Mouse (Mus musculus) common myeloid progenitor, adult 5-6 weeks (primary cell): ENCODE data around the gene Ccdc153. TPM values are rescaled to one million over a fixed set of nuclear protein-coding genes. Genes with fewer than 3 reads are reported as not detected.
A peak's percentile ranks its signal among the peaks of the same experiment; 100 is the strongest.

Source experiments
- ATAC-seq: replicated peaks from 2 replicates; pipeline ENCODE4 v1.8.0; 2016; ENCODE audit warnings: low read depth, mild to moderate bottlenecking, moderate TSS enrichment, inconsistent platforms; ENCODE audit not compliant: poor library complexity, severe bottlenecking
- total RNA-seq: library from RNA; stranded (forward); fragments of 200-1000, 187-1606 nt; gene quantifications from 2 replicates; pipeline ENCODE4 v1.2.3, GENCODE M21; 2017

Ccdc153 gene
- not detected in 2 replicates for total RNA-seq

DNA sequence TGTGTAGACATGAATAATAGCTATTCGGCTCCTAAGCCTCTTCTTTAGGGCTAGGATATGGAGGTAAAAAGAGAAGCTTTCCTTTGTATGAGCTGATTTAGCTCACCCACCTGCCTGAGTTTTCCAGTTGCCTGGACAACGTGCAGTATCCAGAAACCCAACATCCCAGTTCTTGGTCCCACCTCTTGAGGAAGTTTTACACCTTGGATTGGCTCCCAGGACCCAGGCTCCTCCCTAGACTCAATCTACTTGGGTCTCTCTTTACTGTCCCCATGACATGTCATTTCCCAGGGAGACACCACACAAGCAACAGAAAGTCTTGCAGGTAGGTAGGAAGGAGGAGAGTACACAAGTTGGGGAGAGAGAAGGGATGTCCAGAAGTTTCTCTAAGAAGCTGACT, at the start of gene Ccdc153:
Ccdc153 (plus strand) TSS at position 278 of the 400 bp plus-strand sequence.
- ATAC-seq = no peak

DNA sequence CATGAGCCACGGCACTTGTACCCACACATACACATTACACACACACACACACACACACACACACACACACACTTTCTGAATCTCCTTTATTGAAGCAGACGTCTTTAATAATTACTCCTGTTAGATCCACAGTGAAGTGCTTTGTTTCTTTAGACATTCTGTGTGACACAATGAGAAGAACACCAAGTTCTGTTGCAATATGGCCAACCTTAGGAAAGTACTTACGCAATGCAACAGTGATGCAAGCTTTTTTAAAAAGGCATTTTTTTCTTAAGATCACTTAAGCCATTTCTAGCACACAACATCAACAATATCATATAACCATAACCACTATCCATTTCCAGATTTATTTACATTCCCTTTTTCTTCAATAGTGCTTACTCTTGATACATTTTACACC, 49.3 kb upstream of the Ccdc153 start:
- ATAC-seq = 0 out of 2 replicates have a peak, but pooled peaks have one; percentile 32

DNA sequence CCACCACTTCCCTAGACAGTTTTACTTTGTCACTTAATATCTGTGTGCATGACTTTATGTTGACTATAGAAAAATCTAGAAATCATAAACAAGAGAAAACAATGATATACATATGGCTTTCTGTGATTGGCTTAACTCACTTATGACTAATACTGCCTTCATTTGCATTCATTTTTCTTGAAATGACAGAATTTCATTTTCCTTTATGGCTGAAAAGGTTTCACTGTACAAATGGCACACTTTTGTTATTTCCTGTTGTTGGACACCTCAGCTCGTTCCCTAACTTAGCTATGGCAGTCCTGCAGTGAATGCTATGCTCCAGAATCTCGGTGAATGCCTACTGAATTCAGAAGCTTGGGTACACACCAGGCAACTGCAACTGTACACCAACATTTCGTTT, 48.2 kb upstream of the Ccdc153 start:
- ATAC-seq = no peak

DNA sequence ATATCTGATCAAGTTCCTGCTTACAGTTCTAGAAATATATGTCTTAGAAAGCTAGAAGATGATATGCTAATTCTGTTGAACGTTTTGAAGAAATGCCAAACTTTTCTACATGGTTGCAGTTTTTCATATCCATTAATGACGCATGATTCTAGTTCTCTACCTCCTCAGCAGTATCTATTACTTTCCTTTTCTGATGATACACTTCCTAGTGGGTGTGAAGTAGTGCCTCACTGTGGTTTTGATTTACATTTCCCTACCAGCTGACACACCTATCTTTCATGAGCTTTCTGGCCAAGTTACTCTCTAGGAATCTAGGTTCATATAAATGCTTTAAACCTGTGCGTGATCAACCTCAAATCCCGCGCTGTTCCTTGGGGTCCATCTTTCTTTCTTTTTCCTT, 47.7 kb upstream of the Ccdc153 start:
- ATAC-seq = no peak

DNA sequence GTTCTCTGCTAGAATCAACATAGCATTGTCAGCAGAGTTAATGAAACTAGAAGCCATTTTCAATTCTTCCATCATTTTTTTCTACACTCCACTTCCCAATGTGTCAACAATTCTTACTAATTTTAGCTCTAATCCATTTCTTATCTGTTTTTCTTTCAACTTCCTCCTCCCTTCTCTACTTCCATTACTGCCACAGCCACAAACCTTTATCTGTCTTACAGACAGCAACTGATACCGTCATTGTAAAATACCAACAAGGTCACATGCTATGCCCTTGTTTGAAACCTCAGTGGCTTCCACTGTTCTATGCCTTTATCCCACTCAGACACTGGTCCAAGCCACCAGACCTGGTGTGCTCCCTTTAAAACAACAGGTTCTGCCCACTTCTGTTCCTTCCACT, 46.5 kb upstream of the Ccdc153 start:
- ATAC-seq = peak; percentile 49

DNA sequence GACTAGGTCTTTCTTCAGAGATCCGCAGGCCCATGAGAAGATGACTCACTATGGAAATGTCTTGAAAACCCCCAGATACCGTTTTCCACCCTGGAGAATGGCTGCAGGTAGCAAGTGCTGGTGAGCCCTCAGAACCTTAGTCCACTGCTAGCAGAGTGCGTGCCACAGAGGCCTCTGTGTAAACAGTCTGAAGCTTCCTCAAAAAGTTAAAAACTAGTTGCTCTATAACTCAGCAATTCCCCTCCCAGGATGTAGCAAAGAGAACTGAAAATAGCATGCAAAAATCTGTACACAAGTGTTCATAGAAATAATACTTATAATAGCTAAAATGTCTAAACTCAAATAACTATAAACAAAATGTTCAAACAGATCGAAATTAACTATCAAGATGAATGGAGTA, 44.1 kb upstream of the Ccdc153 start:
- ATAC-seq = no peak

DNA sequence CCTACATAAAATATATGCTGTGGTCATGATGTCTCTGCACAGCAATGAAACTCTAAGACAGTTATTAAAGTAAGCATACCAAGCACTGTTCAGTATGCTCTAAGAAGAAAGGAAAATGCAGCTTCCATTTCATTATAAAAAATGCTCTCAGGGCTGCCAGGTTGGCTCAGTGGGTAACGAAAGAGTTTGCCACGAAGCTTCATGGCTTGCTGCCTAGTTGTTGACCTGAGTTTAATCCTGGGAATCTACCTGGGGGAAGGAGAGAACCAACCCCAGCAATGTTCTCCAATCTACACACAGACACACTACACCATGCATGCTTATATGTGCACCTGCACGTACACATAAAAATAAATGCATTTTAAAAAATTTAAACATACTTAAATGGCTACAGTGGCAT, 41.3 kb upstream of the Ccdc153 start:
- ATAC-seq = no peak

DNA sequence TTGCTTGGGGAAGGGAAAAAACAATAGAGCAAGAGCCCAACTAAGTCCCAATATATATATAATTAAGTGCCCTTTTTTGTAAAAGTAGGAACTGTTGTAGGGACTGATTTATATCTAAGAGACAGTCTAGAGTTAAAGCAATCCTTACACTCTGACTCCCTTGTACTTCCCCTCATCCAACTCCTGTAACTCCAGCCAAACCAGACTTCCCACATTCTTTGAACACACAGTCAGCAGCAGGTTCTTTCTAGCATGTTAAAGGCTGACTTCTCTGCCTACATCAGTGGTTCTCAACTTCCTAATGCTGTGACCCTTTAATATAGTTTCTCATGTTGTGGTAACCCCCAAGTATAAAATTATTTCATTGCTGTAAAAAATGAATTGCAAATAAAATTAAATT, 40.9 kb upstream of the Ccdc153 start:
- ATAC-seq = no peak

DNA sequence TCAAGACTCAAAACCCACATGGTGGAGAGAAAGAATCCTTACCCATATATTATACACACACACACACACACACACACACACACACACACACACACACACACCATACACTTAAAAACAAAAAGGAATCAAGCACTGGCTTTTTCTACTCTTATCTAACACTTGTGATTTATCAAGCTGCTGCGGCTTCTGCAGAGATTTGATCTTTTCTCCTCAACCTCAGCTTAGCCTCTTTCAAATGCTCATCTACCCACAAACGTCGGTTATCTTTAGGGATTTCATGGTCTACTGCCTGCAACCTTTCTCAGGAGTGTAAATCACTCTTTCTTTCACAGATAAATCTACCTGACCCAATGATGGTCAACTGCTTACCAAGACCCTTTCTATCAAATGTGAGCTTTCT, 40.0 kb upstream of the Ccdc153 start:
- ATAC-seq = no peak

DNA sequence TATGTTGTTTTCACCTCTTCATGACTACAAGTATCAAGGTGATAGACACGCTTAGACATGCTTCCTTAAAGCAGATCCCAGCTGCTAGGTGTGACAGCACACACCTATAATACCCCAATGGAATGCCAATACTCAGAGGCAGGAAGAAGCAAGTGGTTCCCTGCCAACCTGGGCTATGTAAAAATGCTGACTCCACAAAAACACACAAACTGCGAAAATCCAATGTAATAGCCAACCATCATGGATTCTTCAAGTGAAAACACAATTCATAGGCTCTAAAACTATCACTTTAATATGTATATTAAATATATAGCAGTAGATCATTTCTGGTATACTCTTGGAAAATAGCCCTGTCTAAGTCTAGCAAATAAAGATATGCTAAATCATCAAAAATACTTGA, 32.6 kb upstream of the Ccdc153 start:
- ATAC-seq = no peak

DNA sequence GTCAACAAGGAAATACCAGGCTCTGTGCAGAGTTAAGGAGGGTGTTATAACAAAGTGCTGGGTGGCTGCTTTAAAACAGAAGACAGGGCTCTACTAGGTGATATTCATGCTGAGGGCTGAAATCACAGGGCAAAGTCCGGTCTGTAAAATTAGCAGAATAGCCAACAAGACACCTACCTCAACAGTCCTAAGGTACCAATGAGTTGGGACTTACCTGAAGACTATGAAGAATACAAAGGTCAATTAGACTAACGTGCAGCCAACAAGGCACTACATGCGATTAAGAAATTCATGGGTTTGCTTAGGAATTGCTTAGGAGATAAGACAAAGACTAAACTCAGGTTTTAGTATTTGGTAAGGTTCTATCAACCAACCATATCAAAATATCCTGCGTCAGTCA, 31.1 kb upstream of the Ccdc153 start:
- no peak for ATAC-seq

DNA sequence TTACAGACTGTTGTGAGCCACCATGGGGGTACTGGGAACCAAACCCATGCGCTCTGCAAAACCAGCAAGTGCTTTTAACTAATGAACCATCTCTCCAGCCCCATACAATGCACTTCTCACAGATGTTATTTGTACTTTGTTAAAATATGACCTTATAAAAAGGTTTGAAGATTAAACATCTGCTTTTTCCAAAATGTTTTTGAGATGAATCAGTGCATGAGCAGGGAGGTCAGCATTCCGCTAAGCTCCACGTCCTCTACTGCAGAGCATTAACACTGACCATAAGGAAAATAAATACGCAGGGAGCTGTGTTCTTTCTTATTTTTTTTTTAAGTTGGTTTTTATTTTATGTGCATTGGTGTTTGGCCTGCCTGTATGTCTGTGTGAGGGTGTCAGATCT, 28.1 kb upstream of the Ccdc153 start:
- no peak for ATAC-seq

DNA sequence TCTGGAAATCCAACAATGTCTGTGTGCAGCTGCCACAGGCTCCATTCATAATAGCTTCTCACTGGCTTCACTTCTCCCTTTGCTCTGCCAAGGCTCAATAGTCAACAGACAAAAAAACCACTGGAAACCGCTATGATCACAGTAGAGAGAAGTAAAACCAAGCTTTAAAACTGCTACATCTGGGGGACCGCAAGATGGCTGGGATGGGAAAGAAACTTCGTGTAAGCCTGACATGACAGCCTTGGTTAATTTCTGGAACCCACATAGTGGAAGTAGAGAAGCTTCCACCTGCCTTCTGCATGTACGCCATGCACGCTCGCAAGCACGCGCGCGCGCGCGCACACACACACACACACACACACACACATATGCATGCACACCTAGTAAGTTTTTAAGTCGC, 26.9 kb upstream of the Ccdc153 start:
- ATAC-seq = peak; percentile 95

DNA sequence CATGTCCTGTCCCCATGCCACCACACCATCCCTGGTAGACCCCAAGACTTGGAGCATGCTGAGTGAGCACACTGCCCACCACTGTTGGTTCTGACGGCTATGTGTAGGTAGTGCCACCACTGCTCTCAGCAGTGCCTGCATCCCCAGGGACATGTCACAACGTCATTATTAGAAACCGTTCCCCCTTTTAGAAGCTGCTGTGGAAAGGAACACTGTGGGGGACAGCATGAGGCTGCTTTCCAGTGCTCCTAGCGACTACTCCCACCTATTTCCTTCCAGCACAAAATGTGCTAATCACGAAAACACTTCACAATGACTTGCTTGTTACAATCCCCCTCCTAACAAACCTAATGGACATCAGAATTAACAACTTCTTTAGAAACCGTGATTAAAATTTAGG, 14.5 kb upstream of the Ccdc153 start:
- ATAC-seq = no peak

DNA sequence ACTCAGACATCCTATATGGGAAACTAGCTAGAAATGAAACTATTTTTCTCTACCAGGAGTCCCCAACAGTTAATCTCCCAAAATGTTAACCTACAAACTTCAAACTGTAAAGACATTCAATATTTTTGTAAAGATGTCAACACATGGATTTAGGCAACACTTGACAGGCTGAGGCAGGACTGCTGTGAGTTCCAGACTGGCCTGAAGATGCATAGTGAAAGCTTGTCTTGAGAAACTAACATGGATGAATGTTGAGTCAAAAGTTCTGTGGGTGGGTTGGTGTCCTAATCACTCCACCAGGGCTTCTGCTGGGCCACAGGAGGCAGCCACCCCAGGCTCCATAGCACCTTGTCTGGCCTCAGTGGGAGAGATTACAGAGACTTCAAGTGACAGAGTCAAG, 8.9 kb upstream of the Ccdc153 start:
- no peak for ATAC-seq

DNA sequence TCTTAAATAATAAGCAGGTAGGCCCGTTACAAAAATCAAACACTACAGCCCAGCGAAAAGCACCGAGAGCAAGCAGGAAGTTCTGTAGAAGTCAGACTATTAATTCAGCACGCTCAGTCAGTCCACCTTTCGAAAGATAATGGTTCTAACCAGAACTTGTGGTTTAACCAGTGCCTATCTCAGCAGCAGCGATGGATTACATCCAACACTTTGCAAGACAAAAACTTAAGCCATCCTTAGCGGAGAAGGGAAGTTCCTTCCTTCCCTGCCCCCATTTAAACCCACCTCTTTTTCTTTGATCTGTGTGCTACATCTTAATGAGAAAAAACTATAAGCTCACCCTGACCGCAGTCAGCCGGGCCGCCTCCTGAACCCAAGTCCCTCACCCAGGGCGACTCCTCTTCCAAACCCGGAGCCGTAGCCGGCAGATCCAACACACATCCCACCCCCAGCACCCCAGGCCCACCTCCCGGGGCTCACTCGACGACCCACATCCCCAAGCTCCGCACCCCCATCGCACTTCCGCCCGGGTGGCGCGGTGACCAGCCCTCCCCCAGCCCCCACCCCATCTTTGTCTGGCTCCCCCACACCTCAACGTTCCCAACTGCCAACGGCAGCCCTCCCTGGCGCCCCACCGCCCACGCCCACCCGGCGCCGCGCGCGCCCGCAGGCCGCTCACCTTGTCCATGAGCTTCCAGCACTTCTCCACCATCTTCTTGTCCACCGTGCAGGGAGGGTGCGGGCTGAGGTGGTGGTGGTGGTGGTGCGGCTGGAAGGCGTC, 7.3 kb upstream of the Ccdc153 start:
- ATAC-seq = peak; percentile 13

DNA sequence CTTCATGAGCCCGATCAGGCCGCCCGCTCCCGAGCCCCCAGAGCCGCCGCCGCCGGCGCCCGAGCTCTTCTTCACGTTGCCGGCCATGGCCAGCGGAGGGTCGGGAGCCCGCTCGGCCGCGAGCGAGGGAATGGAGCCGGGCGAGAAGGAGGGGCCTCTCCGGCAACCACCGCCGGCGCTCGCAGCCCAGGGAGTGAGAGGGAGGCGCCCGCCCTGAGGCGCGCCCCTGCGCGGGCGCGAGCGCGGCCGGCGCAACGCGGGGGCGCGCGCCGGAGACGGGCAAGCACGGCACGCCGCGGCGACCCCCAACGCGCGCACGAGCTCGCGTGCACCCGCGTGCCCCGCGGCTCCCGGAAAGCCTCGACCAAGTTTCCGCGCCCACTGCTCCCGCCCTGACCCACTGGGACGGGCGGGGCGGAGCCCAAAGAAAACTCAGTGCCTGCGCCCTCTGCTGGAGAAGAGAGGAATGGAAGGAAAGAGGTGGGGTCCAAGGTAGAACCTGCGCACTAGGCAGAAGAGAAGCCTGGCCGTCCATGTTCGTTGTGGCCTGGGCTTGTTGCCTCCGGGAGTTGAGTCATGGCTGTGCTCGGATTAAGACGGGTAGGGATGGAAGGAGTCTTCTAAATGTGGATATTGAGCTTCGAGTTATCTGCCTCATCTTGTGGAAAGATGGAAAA, 6.5 kb upstream of the Ccdc153 start, which contains the start of gene Cbl:
Cbl (minus strand) TSS at position 248 of the 677 bp plus-strand sequence.
- peak; percentile 83 for ATAC-seq

DNA sequence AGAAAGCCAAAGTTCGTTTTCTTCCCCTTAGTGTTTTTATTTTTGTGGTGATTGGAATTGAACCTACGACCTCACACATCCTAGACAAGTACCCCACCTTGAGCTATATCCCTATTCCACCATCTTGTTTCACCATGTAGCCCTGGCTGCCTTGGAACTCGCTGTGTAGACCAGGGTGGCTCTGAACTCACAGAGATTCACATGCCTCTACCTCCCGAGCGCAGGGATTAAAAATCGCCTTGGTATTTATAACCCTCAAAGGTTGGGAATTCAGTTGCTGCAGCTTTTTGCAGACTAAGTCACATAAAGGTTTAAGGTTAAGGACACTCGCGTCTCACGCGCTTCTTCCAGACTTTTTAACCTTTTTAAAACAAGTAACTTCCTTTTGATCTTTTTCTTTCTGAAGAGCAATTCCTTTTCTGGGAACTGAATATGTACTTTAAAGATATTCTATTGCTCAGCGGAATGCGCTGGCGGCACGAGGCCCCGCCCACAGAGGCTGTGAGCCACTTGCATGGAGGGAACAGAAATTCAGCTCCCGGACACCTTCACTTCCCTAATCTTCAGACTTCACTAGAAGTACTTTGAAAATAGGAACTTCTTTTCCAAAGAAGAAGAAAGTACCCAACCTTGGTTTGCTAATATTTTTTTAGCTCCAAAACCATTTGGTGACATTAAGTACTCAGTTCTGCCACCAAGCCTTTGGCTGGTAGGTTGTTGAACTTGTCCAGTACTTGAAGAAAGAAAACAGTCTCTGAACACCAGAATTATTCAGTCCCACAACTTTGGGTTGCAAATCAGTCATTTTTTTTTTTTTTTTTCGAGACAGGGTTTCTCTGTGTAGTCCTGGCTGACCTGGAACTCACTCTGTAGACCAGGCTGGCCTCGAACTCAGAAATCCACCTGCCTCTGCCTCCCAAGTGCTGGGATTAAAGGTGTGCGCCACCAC, 5.7 kb upstream of the Ccdc153 start:
- peak; percentile 62 for ATAC-seq

DNA sequence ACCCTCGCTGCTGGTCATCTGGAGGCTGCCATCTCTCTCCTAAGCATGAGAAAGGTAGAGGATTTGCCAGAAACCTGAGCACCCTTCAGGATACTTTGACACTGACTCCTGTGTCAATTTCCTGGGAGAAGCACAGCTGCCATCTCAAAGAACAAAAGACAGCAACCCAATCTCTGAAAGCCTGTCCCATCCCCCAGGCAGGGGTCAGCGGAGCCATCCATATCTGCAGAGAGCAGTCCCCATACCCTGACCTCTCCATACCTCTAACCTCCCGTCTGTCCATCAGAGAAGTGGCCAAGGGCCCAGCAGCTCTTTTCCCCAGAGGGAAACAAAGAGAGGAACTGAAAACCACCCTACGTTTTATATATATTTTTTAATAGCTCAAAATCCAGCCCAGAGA, 3.9 kb upstream of the Ccdc153 start:
- ATAC-seq = no peak

DNA sequence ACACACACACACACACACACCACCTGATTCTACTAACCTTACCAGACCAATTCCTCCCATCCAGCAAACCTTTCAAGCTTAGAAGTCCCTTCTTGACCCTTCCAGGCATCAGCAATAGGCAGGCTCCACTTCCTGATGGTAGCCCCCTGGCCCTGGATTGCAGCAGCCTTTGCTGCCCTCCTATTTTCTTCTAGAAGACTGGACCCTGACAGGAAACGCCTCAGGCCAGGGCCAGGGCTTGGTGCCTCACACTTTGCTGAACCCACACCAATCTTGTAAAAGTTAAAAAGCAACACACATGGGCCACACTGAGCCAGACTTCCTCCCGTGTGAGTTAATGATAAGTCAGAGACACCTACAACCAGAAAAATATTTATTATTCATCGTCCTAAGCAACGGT, 3.3 kb upstream of the Ccdc153 start:
- no peak for ATAC-seq
